Mouse (Mus musculus): ENCODE measurements around the gene Cipc.

Cipc gene

DNA sequence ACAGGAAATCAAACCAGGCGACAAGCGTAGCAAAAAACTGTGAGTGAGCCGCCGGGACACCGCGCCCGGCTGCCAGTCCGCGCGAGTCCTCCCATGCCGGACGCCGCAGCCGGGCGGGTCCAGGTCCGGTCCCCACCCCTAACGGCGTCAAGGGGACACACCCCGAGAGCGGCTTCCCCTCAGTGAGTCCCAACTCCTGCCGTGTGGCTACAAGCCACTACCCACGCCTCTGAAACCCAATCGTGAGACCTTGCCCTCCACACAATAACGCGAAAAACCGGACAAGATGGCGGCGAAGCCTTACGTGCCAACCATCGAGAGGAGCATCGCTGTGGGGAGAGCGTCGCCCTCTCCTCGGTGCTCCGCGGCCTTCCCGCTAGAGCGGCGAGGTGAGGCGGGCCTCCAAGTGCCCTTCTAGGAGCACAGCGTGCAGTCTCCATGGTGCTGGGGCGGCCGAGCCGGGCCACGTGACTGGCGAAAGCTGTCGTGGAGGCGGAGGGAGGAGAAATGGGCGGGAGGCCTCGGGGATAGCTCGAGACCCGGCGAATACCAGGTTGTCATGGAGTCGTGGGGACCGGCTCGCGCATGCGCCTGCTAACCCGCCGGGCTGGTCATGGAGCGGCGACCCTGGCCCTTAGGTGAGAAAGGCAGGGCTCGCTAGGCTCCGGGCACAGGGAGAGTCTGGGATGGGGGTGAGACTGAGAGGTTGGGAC lies at the start of gene Cipc:
Gene Cipc, plus strand, starts transcription at position 182 of the 713 bp plus-strand sequence.
- peak; percentile 98 for DNase-seq (ENCODE audit: extremely low spot score)

DNA sequence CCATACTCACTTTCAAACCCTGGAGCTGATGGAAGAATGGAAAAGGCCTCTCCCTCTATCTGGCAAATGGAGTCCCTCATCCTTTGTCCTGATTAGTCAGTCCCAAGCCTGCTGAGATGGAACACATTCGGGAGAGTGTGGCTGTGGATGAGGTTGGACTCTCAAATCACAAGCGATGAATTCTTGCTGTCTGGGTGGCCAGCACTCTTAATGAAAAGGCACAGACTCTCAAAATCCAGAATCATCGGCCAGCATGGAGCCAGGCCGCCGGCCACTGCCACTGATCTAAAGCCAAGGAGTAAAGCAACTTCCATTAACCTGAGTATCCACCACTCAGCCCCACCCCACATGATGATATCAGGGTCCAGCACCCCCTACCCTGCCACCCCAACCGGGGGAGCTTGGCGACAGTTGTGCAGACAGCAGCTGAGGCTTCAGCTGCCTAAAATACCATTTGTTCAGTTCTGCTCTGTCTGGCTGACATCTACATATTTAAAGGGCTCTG lies 49.0 kb upstream of the Cipc start:
- DNase-seq (ENCODE audit: extremely low spot score), result no peak

DNA sequence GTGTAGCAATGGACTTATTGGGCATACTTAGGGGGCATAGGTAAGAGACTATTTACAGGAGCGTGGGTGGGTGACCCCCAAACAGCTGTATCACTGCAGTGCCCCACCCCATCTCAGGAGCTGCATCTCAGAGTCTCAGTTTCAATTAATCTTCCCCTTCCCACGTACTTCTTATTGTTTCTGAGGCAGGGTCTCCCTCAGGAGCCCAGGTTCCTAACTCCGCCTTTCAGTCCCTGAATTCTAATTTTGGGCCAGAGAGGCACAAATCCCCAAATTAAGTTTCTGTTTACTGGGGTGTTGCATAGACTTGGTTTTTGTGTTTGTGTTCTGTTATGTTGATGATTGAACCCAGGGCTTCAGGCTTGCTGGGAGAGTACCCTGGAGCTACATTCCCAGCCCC lies 48.4 kb upstream of the Cipc start:
- no peak for DNase-seq (ENCODE audit: extremely low spot score)

DNA sequence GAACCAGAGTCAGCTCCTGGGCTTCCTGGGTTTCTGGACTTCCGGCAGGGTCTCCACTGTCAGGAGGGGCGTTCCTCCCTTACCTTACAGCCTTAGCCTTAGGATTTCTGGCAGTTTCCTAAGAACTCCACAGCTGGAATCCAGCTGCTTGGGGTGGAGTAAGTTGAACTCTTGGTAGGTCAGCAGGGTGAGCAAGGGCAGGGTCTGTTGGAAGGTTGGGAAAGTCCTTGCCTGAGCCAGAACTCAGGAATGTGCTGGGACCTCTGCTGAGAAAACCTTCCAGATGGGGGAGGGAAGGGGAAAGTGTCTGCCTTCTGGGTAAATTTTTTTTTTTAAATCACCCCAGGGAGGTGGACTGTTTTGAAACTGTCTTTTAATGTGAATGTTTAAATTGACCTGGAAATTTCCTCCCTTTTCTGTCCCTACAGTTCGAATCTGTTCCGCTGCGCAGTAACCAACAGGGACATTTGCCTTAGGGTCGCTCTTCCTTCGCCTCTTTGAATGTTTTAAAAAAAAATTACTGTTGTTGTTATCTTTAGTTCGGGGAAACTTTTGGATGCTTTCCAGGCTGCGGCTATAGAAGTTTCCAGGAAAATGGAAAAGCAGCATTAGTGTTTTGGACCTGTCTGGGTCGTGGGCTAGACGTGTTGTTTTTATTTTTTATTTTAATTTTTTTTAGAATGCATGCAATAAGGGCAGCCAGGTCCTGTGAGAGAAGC lies 47.2 kb upstream of the Cipc start:
- DNase-seq (ENCODE audit: extremely low spot score), result no peak

DNA sequence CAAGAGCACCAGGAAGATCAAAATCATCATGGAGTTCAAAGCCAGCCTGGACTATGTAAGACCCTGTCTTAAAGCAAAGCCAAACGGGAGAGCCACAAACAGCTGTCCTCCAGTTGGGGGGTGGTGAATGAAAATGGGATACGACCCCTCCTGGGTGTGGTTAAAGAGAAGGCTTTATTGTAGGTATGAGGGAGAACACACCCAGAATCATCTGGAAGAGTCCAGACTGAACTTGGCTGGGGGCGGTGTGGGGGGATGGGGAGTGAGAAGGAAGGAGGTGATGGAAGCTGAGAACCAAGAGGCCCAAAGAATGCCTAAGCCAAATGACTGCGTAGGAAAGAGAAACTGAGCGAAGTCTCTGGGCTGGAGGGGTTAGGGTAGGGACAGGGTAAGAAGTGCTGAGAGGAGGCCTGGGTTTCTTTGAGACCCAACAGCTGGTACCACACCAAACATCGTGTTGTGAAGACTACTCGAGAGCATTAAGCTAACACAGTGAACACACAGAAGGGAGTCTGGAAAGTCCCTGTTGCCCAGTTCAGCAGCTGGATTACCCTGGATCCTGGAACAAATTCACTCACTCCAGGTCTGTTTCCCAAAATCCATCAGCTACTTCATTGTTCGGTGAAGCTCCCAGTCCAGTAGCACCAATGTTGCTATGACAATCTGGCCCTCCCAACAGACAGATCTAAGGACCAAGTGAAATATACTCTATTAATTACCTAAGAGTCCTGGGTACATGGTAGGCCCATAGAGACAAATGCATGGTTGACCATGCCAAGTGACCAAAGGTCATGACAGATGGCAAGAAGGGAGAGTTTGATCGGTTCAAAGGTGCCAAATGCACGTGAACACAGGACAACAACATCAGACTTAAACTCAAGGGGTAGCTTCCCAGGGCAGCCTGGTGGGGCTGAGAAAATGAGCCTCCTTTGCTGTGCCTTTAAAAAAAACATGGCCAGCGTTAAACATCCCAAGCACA lies 42.7 kb upstream of the Cipc start:
- DNase-seq (ENCODE audit: extremely low spot score), result no peak

DNA sequence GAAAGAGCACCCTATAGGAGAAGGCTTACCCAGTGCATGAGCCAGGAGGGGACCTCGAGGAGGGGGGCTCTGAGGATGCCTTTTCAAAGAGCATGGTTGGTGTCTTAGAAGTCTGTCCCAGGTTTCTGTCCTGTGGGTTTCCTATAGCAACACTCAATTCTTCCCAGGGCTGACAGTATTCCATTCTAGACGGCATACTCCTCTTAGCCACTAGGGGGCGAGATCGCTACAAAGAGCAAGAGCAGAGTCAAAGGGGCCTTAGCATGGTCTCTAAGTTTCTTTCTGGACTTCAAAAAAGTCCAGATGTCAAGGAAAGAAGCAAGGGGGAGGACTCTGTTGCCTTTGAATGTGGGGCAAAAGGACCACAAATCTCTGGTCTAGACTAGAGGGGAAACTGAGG lies 41.6 kb upstream of the Cipc start:
- no peak for DNase-seq (ENCODE audit: extremely low spot score)

DNA sequence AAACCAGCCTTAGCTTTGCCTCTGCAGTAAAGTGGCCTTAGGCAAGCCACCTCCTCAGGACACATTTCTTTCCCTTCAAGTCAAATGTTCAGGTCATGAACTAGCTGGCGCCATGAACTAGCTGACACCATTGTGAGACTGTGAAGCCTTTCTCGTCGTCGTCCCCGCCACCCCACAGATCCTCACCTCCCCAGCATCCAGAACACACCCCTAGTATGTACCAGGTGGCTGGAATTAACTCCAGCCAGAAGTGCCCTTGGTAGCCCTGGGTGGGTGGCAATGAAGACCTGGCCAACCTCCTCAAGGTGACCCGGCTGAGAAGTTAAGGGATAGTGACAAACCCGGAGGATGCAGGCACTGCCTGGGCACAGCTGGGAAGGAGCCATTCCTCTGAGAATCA lies 41.0 kb upstream of the Cipc start:
- DNase-seq (ENCODE audit: extremely low spot score), result no peak

DNA sequence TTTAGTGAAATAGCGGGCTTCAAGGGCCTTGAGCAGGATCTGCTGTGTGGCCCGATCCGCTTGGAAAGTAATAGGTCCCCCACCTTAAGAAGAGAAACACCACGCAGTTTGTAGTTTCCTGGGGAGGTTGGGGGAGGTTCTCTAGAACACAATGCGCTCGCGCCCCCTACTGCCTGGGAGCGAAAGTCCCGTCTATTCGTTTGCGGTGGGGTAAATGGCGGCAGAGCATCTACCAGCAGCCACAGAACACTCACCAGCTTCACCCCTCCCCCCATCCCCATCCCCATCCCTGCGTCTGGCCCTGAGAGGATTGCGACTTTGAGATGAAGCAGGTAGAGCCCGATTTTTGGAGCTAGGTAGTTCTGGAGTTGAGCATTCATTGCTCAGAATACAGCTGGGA lies 40.4 kb upstream of the Cipc start:
- peak; percentile 81 for DNase-seq (ENCODE audit: extremely low spot score)

DNA sequence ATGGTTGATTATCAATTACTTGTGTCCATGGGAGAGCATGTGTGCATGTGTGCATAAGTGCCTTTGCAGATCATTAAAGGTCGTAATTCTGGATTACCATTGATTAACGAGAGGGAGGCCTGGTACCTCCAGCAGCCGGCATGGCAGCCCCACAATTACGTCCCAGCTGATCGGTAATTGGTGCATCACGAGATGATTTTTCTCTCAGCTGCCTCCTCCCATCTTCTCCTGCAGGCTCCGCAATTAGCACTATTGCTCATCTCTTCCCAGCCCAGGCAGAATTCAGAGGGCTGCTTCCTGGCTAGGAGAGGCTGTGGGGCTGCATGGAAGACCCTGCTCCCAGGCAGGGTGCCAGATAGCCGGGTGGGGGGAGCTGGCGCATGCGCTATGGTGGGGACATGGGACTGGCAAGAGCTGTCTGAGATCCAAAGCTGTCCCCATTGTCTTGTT lies 35.3 kb upstream of the Cipc start:
- no peak for DNase-seq (ENCODE audit: extremely low spot score)

DNA sequence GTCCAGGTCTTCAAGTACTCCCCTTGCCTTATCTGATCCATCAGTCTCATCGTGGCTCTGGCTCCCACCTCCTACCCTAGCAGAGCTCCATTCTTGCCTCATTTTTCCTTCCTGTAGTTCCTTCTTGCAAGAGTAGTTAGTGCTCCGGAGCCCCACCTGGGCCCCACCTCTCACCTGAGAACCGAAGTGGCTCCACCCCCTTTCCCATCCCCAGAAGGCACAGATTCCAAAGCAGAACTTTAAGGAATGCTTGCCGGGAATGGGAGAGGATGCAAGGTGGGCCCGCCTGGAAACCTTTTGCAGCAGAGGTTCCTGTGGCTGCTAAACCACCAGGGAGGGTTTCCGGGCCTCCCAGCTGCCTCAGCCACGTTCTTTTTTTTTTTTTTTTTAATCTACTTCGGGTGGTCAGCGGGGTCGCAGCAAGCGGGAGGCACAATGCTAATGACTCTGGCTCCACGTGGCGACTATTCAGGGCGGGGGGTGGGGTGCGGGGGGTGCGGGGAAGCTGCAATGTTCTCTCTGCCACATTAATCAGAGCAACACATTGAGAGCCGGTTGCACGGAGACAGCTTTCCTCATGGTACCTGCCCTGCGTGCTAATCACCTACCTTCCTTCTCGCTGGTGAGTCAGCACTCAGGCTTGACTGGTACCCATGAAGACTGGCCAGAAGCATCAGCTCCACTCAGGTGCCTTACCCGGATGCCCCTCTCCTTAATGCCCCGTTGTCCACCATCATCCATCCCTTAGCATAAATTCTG lies 34.3 kb upstream of the Cipc start:
- DNase-seq (ENCODE audit: extremely low spot score), result no peak

DNA sequence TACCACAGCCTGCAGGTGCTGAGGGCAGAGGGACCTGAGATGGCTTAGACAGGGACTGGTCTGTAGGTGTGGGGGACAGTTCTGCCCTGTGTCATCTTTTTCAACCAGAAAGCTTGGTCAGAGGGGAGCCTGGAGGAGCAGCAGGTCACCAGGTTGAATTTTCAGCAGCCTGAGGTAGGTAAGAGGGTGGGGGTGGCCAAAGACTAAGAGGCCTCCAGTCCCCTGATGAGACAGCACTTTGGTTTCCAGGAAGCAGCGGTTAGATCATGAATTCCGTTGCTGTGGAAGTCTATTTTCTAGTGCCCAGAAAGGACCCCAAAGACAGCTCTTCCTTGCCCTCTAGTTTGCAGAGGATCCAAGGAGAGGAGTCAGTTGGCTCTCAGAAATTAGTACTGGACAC lies 32.5 kb upstream of the Cipc start:
- no peak for DNase-seq (ENCODE audit: extremely low spot score)

DNA sequence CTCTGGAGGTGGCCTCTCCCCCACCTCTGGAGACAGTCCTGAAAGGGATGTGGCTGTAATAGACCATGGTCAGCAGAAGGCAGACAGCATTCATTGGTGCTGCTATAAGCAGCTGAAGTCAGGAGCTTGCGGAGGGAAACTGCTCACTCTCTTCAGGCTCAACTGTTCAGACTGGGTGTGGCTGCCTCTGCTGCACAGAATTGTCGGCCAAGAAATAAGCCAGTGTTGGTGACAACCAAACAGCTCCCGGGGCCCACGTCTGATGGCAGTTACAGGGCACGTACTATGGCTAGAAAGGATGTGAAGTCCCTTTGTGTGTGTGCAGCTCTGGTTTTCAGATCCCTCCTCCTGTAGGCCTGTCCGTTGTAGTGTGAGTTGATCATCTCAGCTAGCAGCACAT lies 32.1 kb upstream of the Cipc start:
- no peak for DNase-seq (ENCODE audit: extremely low spot score)

DNA sequence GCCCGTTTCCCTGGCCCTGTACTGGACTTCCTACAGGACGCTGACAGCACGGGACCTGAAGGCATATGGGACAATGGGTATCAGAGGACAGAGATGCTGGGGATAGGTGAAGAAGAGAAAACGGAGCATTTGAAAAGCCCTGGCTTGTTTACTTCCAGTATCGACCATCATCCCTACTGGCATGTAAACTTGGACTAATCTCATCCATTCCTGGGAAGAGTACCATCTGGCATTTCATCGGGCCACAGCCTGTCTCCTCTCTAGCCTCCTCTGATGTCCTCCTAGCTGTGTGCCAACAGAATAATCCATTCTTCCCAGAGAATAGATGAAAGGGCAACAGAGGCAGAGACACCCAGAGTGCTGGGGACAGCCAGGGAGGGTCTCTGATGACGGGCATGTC lies 31.2 kb upstream of the Cipc start:
- DNase-seq (ENCODE audit: extremely low spot score), result no peak

DNA sequence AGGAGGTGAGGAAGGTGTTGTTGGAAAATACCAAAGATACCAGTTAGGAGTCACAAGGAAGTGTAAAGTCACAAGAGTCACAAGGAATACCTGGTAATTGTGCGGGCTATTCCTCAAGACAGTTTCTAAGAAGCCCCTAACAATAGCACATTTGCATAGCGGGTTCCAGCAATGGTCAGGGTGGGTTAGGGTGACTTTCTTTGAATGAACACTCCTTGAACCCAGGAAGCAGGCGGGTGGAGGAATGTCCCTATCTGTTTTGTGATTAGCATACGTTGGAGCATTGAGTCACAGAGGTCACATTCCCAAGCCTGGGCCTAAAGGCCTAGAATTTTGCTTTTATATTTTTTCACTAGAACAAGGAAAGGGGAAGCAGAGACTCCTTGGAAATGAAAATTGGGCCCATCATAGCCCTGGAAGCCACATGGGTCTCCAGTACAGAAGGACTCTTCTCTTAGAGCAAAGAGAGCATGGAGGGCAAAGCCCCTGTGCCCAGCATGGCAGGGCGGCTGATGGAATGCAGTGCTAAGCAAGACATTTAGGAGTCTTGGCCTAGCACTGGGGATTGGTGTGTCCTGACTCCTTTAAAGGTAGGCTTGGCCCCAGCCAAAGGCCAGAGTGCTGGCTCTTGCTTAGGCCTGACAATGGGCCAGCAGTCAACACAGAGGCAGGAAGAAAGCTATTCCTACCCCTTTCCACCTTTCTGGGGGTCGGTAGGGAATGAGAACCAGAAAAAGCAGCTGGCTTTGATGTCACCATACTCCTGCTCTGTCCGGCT lies 29.9 kb upstream of the Cipc start:
- DNase-seq (ENCODE audit: extremely low spot score), result no peak

DNA sequence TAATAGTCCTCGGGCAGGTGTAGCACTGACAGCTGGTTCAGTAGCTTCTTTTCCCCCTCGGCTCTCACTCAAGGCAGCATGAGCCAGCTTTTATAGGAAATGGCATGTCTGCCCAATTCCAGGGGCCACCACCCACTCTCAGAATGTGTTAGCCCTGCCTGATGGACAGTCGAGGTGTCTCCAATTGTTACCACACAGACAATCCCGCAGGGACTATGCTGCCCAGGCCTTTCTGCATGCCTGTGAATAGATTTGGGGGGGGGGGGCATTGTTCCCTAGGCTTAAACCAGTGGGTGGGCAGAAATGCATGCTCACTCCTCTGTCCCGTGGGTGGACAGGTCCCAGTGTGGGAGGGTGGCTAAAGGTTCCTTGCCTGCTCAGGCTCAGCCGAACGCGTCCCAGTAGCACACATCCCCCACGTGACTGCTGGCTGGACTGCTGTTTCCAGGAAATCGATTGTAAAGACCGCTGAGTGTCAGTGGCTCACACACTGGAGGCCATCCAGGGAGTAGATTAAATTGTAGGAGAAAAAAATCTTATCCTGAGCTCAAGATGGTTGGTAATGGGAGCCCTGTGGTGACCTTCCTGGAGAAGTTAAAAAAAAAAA lies 28.4 kb upstream of the Cipc start:
- DNase-seq (ENCODE audit: extremely low spot score), result no peak

DNA sequence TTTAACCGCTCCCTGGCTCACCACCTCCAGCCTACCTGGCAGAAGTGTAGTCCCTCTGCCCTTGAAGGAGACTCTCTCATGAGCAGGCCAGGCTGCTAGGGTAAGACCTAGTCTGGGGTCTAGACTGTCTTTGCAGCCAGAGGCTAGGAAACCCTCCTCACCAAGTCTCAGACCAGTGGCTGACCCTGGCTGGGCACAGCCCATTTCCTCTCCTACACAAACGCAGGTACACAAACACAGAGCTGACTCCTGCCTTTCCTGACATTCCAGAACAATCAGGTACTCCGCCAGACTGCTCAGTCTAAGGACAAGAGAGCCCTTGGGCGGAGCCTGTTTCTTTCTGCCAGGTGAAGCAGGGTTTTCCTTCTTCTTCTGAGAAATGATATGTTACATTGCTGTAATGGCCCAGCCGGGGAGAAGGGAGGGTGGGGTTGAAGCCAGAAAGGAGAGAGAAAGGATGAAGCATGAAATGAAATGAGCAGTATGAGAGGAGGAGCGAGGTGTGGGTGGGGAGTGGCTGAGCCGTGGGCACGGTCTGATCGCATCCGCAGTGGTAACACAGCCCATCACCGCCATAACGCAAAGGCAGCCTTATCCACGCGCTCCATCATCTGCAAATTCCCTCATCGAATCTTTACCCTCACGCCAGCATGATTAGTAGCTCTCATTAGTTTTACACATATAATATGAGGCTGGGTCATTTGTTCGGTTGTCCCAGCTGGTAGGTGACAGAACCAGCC lies 27.7 kb upstream of the Cipc start:
- no peak for DNase-seq (ENCODE audit: extremely low spot score)

DNA sequence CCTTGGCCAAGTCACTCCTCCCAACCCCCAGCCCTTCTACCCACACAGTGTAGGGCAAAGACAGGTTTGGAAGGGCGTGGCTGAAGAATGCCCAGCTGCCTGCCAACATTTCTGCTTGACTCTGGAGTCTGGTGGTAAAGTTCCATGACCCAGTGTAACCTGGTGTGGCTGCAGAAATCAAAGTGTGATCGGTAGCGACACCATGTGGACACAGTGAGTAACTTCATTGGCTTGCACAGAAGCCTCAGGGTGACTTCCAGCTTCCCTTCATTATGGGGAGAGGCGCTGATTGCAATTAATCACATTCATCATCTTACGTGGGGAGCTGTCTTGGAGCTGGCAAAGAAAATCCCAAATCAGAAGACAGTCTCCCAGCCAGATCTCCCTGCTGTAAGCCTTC lies 23.0 kb upstream of the Cipc start:
- DNase-seq (ENCODE audit: extremely low spot score), result peak; percentile 68

DNA sequence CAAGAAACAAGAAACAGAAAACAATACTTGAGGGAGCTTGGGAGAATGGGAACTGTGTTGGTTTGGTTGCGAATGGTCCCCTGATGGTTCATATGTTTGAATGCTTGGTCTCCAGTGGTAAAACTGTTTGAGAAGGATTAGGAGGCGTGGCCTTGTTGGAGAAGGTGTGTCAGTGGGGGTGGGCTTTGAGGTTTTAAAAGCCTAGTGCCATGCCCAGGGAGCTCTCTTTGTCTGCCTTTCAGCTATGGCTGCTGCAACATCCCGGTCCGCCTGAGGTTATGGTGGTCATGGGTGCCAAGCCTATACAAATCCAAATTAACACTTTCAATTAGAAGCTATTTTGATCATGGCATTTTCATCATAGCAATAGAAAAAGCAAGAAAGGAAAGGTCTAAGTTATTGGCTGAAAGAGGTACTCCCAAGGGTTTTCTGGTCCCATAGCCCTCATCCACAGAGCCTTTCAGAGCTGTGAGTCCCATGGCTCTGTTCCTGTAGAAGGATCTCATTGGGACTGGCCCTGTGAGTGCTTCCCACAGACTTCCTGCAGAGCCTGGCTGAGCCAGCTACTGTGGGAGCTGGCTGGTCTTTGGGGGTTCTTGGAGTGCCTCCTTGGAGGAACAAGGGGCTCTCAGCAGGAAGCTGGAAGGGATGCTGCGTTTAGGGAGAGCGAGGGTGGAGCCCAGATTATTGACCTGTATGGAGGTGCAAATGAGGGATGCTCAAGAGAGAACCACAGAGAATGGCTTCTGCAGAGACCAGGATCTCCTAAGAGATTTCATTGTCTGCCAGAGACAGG lies 15.7 kb upstream of the Cipc start:
- no peak for DNase-seq (ENCODE audit: extremely low spot score)
